In genomic region chr6:113052972-113053371, GRCm38 (mm10) we compare ENCODE assay signal across 28 mouse cellular contexts. TPM values are rescaled to one million over a fixed set of nuclear protein-coding genes. Genes with fewer than 3 reads are reported as not detected.
DNase-seq lines count a peak whose midpoint lies in the region; ATAC-seq and TF ChIP-seq lines count a peak whose summit lies in the region.
"Had no signal": no experiment of that assay in that cellular context is flagged by ENCODE, and none has a peak within 500 bp of the region (broad histone marks: within the 10 kb centered on the region; RNA-seq: fewer than 3 reads in every experiment).

No protein-coding gene starts in this region.

- H3K4me1 ChIP-seq in liver, adult 2 months (ENCODE audit: control insufficient read depth, insufficient read depth, low read length) = no peaks in the 10 kb centered on the region; the same call in 1 of the 2 replicates
- peaks cover 10% of the 10 kb centered on the region for H3K4me1 ChIP-seq in liver, embryonic 11.5 days (replicated peaks; ENCODE audit: control insufficient read depth, insufficient read depth, low read length)
- H3K4me1 ChIP-seq in intestine, embryonic 16.5 days (ENCODE audit: control insufficient read depth, insufficient read depth, low read length) = peaks cover 8% of the 10 kb centered on the region
- peaks cover 9% of the 10 kb centered on the region; the same call in 1 of the 2 replicates for H3K4me1 ChIP-seq in small intestine, adult 2 months (ENCODE audit: control insufficient read depth, insufficient read depth, insufficient read length, low read length)
- H3K4me1 ChIP-seq: embryonic facial prominence, embryonic 10.5 days; embryonic facial prominence, embryonic 13.5 days; hindbrain, embryonic 12.5 days had no signal

- no peak overlapping the region for H3K27ac ChIP-seq in liver, adult 2 months (replicated peaks; ENCODE audit: insufficient read depth, low read depth, low read length)
- H3K27ac ChIP-seq in liver, embryonic 11.5 days (ENCODE audit: low read depth, low read length) = no peak overlapping the region
- H3K27ac ChIP-seq in intestine, embryonic 16.5 days (ENCODE audit: low read length) = peak overlapping the region; percentile 72
- peak overlapping the region; percentile 86 for H3K27ac ChIP-seq in small intestine, adult 2 months (ENCODE audit: insufficient read depth, low read depth, low read length)
- H3K27ac ChIP-seq: embryonic facial prominence, embryonic 10.5 days; embryonic facial prominence, embryonic 13.5 days; forebrain, embryonic 12.5 days; forebrain, embryonic 15.5 days; heart, adult 2 months; hindbrain, embryonic 12.5 days; hindbrain, embryonic 15.5 days had no signal

- no peak overlapping the region for H3K9ac ChIP-seq in liver, adult 2 months (ENCODE audit: low read depth, low read length)
- H3K9ac ChIP-seq in liver, embryonic 11.5 days (ENCODE audit: low read depth, low read length) = no peak overlapping the region
- no peak overlapping the region for H3K9ac ChIP-seq in intestine, embryonic 16.5 days (ENCODE audit: low read depth, low read length)
- H3K9ac ChIP-seq: embryonic facial prominence, embryonic 13.5 days; forebrain, embryonic 12.5 days; forebrain, embryonic 15.5 days; hindbrain, embryonic 12.5 days; hindbrain, embryonic 15.5 days had no signal

- 18% methylated on average over 3 of the region's 3 CpGs for WGBS in liver, adult 2 months
- WGBS in liver, embryonic 11.5 days = 67% methylated on average over 3 of the region's 3 CpGs
- WGBS in intestine, embryonic 16.5 days = 48% methylated on average over 3 of the region's 3 CpGs
- WGBS in small intestine, adult 2 months = 16% methylated on average over 3 of the region's 3 CpGs

- peaks cover 36% of the 10 kb centered on the region for H3K36me3 ChIP-seq in liver, adult 2 months (ENCODE audit: control insufficient read depth, insufficient read depth, low read length)
- H3K36me3 ChIP-seq in liver, embryonic 11.5 days (ENCODE audit: control insufficient read depth, insufficient read depth, low read length) = peaks cover 37% of the 10 kb centered on the region
- peaks cover 13% of the 10 kb centered on the region for H3K36me3 ChIP-seq in intestine, embryonic 16.5 days (ENCODE audit: control insufficient read depth, insufficient read depth, low read length)
- H3K36me3 ChIP-seq in small intestine, adult 2 months (ENCODE audit: control insufficient read depth, insufficient read depth, low read length) = peaks cover 29% of the 10 kb centered on the region

- TF ChIP-seq CTCF in liver, adult 2 months (IDR thresholded peaks at IDR 0.05; ENCODE audit: low read depth, low read length) = no peak
- no peak for TF ChIP-seq CTCF in small intestine, adult 2 months (IDR thresholded peaks at IDR 0.05; ENCODE audit: extremely low read depth, insufficient read length, insufficient replicate concordance, low read depth, low read length)

- H3K9me3 ChIP-seq in liver, embryonic 11.5 days (ENCODE audit: control insufficient read depth, low read length) = no peaks in the 10 kb centered on the region
- H3K9me3 ChIP-seq in intestine, embryonic 16.5 days (ENCODE audit: control insufficient read depth, low read length) = no peaks in the 10 kb centered on the region
- H3K9me3 ChIP-seq: embryonic facial prominence, embryonic 10.5 days; embryonic facial prominence, embryonic 13.5 days; forebrain, embryonic 12.5 days; forebrain, embryonic 15.5 days; G1E; hindbrain, embryonic 12.5 days; hindbrain, embryonic 15.5 days had no signal

- no peak for TF ChIP-seq POLR2A in liver, adult 2 months (IDR thresholded peaks at IDR 0.05; ENCODE audit: extremely low read depth, insufficient read depth, low read length)
- TF ChIP-seq POLR2A in small intestine, adult 2 months (IDR thresholded peaks at IDR 0.05; ENCODE audit: low read depth, low read length) = no peak

- no peaks in the 10 kb centered on the region; the same call in 1 of the 2 replicates for H3K79me2 ChIP-seq in liver, adult 2 months (ENCODE audit: control insufficient read depth, insufficient read depth, low read length)

- no peak overlapping the region for H3K4me2 ChIP-seq in liver, embryonic 11.5 days
- H3K4me2 ChIP-seq in intestine, embryonic 16.5 days (ENCODE audit: low read depth, low read length) = no peak overlapping the region; the same call in 1 of the 2 replicates
- H3K4me2 ChIP-seq: embryonic facial prominence, embryonic 13.5 days; forebrain, embryonic 12.5 days; forebrain, embryonic 15.5 days; heart, embryonic 11.5 days; hindbrain, embryonic 12.5 days; hindbrain, embryonic 15.5 days had no signal

- no peak overlapping the region for H3K4me3 ChIP-seq in liver, adult 2 months (ENCODE audit: insufficient read depth, low read depth, low read length)
- no peak overlapping the region for H3K4me3 ChIP-seq in liver, embryonic 11.5 days (ENCODE audit: low read depth, low read length)
- H3K4me3 ChIP-seq in intestine, embryonic 16.5 days (ENCODE audit: low read length) = no peak overlapping the region
- H3K4me3 ChIP-seq in small intestine, adult 2 months (ENCODE audit: low read depth, low read length) = no peak overlapping the region
- H3K4me3 ChIP-seq: embryonic facial prominence, embryonic 10.5 days; embryonic facial prominence, embryonic 13.5 days; erythroblast, embryonic 14.5 days; forebrain, embryonic 12.5 days; forebrain, embryonic 15.5 days; heart, adult 2 months; hindbrain, embryonic 12.5 days; hindbrain, embryonic 15.5 days had no signal

- ATAC-seq in liver, embryonic 11.5 days (replicated peaks; ENCODE audit: low FRiP score) = no peak
- ATAC-seq in intestine, embryonic 16.5 days = peak; percentile 83
- ATAC-seq: forebrain, embryonic 15.5 days had no signal

- peak; percentile 66 for DNase-seq in liver, adult 2 months (ENCODE audit: extremely low read depth, low read depth, low spot score)
- no peak for DNase-seq in liver, embryonic 11.5 days (ENCODE audit: low spot score)
- DNase-seq in 3T3-L1 (ENCODE audit: low read depth, low spot score) = peak; percentile 29
- DNase-seq in heart, adult 8-10 months (ENCODE audit: low spot score) = no peak
- no peak for DNase-seq in MN1 (ENCODE audit: low spot score)
- no peak for DNase-seq in lung, postnatal 14 days
- DNase-seq: adrenal gland, adult 2 months; adrenal gland, postnatal 14 days; B cell, adult 2 months; cerebellum, adult 11-12 months; cerebellum, adult 8-10 months; cerebellum, postnatal 10 days; cerebellum, postnatal 36 days; embryo, embryonic 11 days; gastrocnemius, postnatal 25 days; heart, adult 2 months had no signal

- no peaks in the 10 kb centered on the region for H3K27me3 ChIP-seq in liver, adult 2 months (ENCODE audit: control insufficient read depth, insufficient read depth, low read length)
- H3K27me3 ChIP-seq in liver, embryonic 11.5 days (replicated peaks; ENCODE audit: control insufficient read depth, insufficient read depth, low read length) = no peaks in the 10 kb centered on the region
- H3K27me3 ChIP-seq in intestine, embryonic 16.5 days (replicated peaks; ENCODE audit: control insufficient read depth, insufficient read depth, low read length) = no peaks in the 10 kb centered on the region
- no peaks in the 10 kb centered on the region for H3K27me3 ChIP-seq in small intestine, adult 2 months (ENCODE audit: control insufficient read depth, insufficient read depth, low read length)
- H3K27me3 ChIP-seq: CH12.LX; embryonic facial prominence, embryonic 13.5 days; forebrain, embryonic 12.5 days; forebrain, embryonic 15.5 days; hindbrain, embryonic 12.5 days; hindbrain, embryonic 15.5 days had no signal

RNA-seq across cellular contexts. Expression of gene Thumpd3, which starts 6.9 kb away (rescaled TPM):
- total RNA-seq in liver, adult 2 months (2014; rRNA removed) = 20.1 and 21.8 TPM in 2 replicates
- polyA plus RNA-seq in liver, adult 2 months (2012; rRNA removed) = 5.3 and 6.3 TPM in 2 replicates
- polyA plus RNA-seq in liver, embryonic 11.5 days (2014; fragmentation: Nextera tagmentation; extraction: Ambion mirVana) = 70.5 and 72.5 TPM in 2 replicates
- 57.7 and 63.0 TPM in 2 replicates for polyA plus RNA-seq in intestine, embryonic 16.5 days (2015; fragmentation: Nextera tagmentation; extraction: Ambion mirVana)
- 3.9 and 5.4 TPM in 2 replicates for polyA plus RNA-seq in small intestine, adult 2 months (2012; rRNA removed)
- total RNA-seq in heart, adult 8-10 months (2022) = 10 to 100 TPM; 20.1 to 24.8 (median 23.4) TPM

RNA-seq across cellular contexts. Expression of gene Setd5, which starts 24.2 kb away (rescaled TPM):
- total RNA-seq in liver, adult 2 months (2014; rRNA removed) = 28.1 and 35.4 TPM in 2 replicates
- polyA plus RNA-seq in liver, adult 2 months (2012; rRNA removed) = 8.8 and 11.8 TPM in 2 replicates
- 56.8 and 58.6 TPM in 2 replicates for polyA plus RNA-seq in liver, embryonic 11.5 days (2014; fragmentation: Nextera tagmentation; extraction: Ambion mirVana)
- polyA plus RNA-seq in intestine, embryonic 16.5 days (2015; fragmentation: Nextera tagmentation; extraction: Ambion mirVana) = 58.5 and 61.2 TPM in 2 replicates
- 15.3 and 25.4 TPM in 2 replicates for polyA plus RNA-seq in small intestine, adult 2 months (2012; rRNA removed)
- total RNA-seq in heart, adult 8-10 months (2022) = 10 to 100 TPM; 31.2 to 34.4 (median 33.0) TPM

Comparison
In these comparisons a context has a peak if more than half of its experiments do, and no peak if none do; other contexts are left out.
1. DNase-seq: peak in liver, adult 2 months (single experiment) and 3T3-L1 (single experiment); none in liver, embryonic 11.5 days (single experiment), heart, adult 8-10 months (single experiment), MN1 (single experiment) and lung, postnatal 14 days (single experiment).
2. H3K27ac ChIP-seq: peak in intestine, embryonic 16.5 days (single experiment) and small intestine, adult 2 months (single experiment); none in liver, adult 2 months (single experiment) and liver, embryonic 11.5 days (single experiment).